Mouse (Mus musculus): ENCODE measurements around the gene Nkpd1. TPM values are rescaled to one million over a fixed set of nuclear protein-coding genes. Genes with fewer than 3 reads are reported as not detected.

Gene Nkpd1
- polyA plus RNA-seq, 1 experiment from 2014 or later: 0.20 TPM

GRCm38 (mm10) chr7:19532240-19532639 lies 14.6 kb downstream of the Nkpd1 start:
- no peaks in the 10 kb centered on the region for H3K9me3 ChIP-seq
- 80% methylated on average over 14 of the region's 14 CpGs for WGBS
- H3K4me3 ChIP-seq: no peak overlapping the region
- no peak overlapping the region for H3K27ac ChIP-seq
- H3K36me3 ChIP-seq: peaks cover 53% of the 10 kb centered on the region
- H3K4me1 ChIP-seq: no peaks in the 10 kb centered on the region
- H3K27me3 ChIP-seq: no peaks in the 10 kb centered on the region
- no peak overlapping the region for H3K4me2 ChIP-seq
- ATAC-seq (ENCODE audit: borderline replicate concordance, extremely low read depth, low FRiP score, low TSS enrichment): 0 out of 2 replicates have a peak, but pooled peaks have one; percentile 24
- no peak overlapping the region for H3K9ac ChIP-seq

GRCm38 (mm10) chr7:19534676-19535075 lies 17.0 kb downstream of the Nkpd1 start:
- ATAC-seq (ENCODE audit: borderline replicate concordance, extremely low read depth, low FRiP score, low TSS enrichment): no peak
- Histone ChIP-seq H3K9me3 (no peaks in the 10 kb centered on the region), H3K4me2 (no peak overlapping the region), H3K36me3 (peaks cover 49% of the 10 kb centered on the region), H3K4me1 (no peaks in the 10 kb centered on the region), H3K9ac (no peak overlapping the region), H3K4me3 (no peak overlapping the region), H3K27ac (no peak overlapping the region), H3K27me3 (no peaks in the 10 kb centered on the region)
- 86% methylated on average over 10 of the region's 10 CpGs for WGBS

DNA sequence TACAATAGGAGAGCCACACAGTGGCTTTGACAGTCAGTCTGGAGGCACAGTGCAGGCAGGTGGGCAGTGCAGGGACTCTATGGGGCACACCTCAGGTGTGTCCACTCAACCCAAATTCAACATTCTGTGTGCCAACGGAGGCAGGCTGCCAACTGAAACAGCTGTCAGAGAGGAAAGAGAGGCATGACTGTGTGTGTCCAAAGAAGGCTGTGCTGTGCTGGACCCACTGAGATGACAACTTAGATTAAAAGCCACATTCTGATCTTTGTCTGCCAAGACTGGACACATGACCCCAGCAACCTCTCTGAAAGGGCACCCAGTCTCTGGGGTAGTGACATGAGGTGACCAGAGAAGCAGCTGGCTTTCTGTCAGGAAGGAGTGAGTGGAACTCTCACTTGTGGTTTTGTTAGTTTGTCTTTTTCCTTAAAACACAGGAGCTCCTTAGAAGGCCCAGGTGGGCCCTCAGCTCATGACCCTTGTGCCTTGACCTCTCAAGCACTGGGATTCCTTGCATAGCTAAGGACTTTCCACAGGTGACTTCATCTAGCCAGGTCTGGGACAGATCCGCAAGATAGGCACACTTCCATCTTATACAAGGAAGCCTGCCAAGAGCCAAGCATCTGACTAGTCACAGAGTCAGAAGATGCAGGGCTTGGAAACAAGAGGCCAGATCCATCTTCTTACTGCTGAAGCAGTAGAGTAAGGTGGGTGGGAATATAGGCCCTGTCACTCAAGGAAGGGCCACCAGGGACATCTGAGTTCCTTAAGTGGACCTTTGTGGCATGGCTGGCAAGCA lies 23.3 kb downstream of the Nkpd1 start:
- Histone ChIP-seq H3K4me3 (no peak overlapping the region), H3K27ac (no peak overlapping the region), H3K4me1 (peaks cover 26% of the 10 kb centered on the region)

GRCm38 (mm10) chr7:19541681-19542154 lies 24.1 kb downstream of the Nkpd1 start:
- Histone ChIP-seq H3K27me3 (no peaks in the 10 kb centered on the region), H3K9ac (no peak overlapping the region), H3K36me3 (no peaks in the 10 kb centered on the region), H3K4me3 (no peak overlapping the region), H3K27ac (no peak overlapping the region), H3K9me3 (no peaks in the 10 kb centered on the region), H3K4me1 (peaks cover 33% of the 10 kb centered on the region), H3K4me2 (no peak overlapping the region)
- no peak for ATAC-seq (ENCODE audit: borderline replicate concordance, extremely low read depth, low FRiP score, low TSS enrichment)
- 70% methylated on average over 7 of the region's 7 CpGs for WGBS

More for the DNA sequence above, 23.3 kb downstream of the Nkpd1 start:
- ATAC-seq (ENCODE audit: borderline replicate concordance, extremely low read depth, low FRiP score, low TSS enrichment): no peak
- Histone ChIP-seq H3K9me3 (no peaks in the 10 kb centered on the region), H3K36me3 (no peaks in the 10 kb centered on the region), H3K27me3 (no peaks in the 10 kb centered on the region), H3K4me2 (no peak overlapping the region), H3K9ac (no peak overlapping the region)
- WGBS: 49% methylated on average over 2 of the region's 2 CpGs

- ATAC-seq (ENCODE audit: borderline replicate concordance, extremely low read depth, low FRiP score, low TSS enrichment): peak; percentile 23; the same call in 1 of the 2 replicates
- H3K27ac ChIP-seq: no peak overlapping the region
- H3K36me3 ChIP-seq: no peaks in the 10 kb centered on the region
- 62% methylated on average over 8 of the region's 8 CpGs for WGBS
- H3K9ac ChIP-seq: no peak overlapping the region
- no peaks in the 10 kb centered on the region for H3K27me3 ChIP-seq
- no peak overlapping the region for H3K4me3 ChIP-seq
- no peak overlapping the region for H3K4me2 ChIP-seq
- H3K4me1 ChIP-seq: peaks cover 38% of the 10 kb centered on the region
- H3K9me3 ChIP-seq: no peaks in the 10 kb centered on the region
Measured at GRCm38 (mm10) chr7:19542155-19542691, 24.6 kb downstream of the Nkpd1 start.

GRCm38 (mm10) chr7:19543584-19543983 lies 25.9 kb downstream of the Nkpd1 start:
- Histone ChIP-seq H3K36me3 (no peaks in the 10 kb centered on the region), H3K27ac (no peak overlapping the region), H3K4me3 (no peak overlapping the region), H3K4me2 (no peak overlapping the region), H3K9ac (no peak overlapping the region), H3K27me3 (no peaks in the 10 kb centered on the region), H3K4me1 (peaks cover 48% of the 10 kb centered on the region), H3K9me3 (no peaks in the 10 kb centered on the region)
- WGBS: 38% methylated on average over 6 of the region's 6 CpGs
- no peak for ATAC-seq (ENCODE audit: borderline replicate concordance, extremely low read depth, low FRiP score, low TSS enrichment)

GRCm38 (mm10) chr7:19546007-19546406 lies 28.4 kb downstream of the Nkpd1 start:
- Histone ChIP-seq H3K4me3 (no peak overlapping the region), H3K9me3 (no peaks in the 10 kb centered on the region), H3K27me3 (no peaks in the 10 kb centered on the region), H3K4me2 (no peak overlapping the region), H3K27ac (no peak overlapping the region; the same call in 1 of the 2 replicates), H3K36me3 (no peaks in the 10 kb centered on the region), H3K9ac (no peak overlapping the region), H3K4me1 (peaks cover 45% of the 10 kb centered on the region)
- ATAC-seq (ENCODE audit: borderline replicate concordance, extremely low read depth, low FRiP score, low TSS enrichment): no peak
- WGBS: 20% methylated on average over 3 of the region's 3 CpGs

- H3K27me3 ChIP-seq: no peaks in the 10 kb centered on the region
- H3K4me2 ChIP-seq: no peak overlapping the region
- H3K9ac ChIP-seq: no peak overlapping the region
- 0 out of 2 replicates have a peak, but pooled peaks have one; percentile 43 for ATAC-seq (ENCODE audit: borderline replicate concordance, extremely low read depth, low FRiP score, low TSS enrichment)
- peaks cover 35% of the 10 kb centered on the region for H3K4me1 ChIP-seq
- H3K4me3 ChIP-seq: no peak overlapping the region
- peak overlapping the region; percentile 41 for H3K27ac ChIP-seq
- H3K9me3 ChIP-seq: no peaks in the 10 kb centered on the region
- H3K36me3 ChIP-seq: 0 out of 2 replicates have a peak, but pooled peaks cover 2% of the 10 kb centered on the region
- 59% methylated on average over 2 of the region's 2 CpGs for WGBS
Measured at GRCm38 (mm10) chr7:19547344-19547969, 29.8 kb downstream of the Nkpd1 start.

DNA sequence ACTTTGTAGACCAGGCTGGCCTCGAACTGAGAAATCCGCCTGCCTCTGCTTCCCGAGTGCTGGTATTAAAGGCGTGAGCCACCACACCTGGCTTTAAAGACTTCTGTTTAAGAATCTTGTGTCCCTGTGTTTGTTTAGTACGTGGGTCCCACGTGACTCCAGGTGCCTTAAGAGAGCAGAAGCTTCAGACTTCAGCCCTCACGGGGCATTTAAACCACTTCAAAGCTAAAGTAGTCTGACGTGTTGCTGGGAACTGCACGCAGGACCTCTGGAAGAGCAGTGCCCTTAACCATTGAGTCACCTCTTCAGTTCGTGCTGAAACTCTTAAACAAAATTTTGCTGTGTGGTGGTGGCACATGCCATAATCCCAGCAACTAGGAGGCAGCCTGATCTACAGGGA lies 31.8 kb downstream of the Nkpd1 start:
- Histone ChIP-seq H3K36me3 (peaks cover 11% of the 10 kb centered on the region), H3K27ac (no peak overlapping the region), H3K4me3 (no peak overlapping the region), H3K9ac (no peak overlapping the region), H3K9me3 (no peaks in the 10 kb centered on the region), H3K4me2 (no peak overlapping the region), H3K27me3 (no peaks in the 10 kb centered on the region), H3K4me1 (peaks cover 28% of the 10 kb centered on the region)
- ATAC-seq (ENCODE audit: borderline replicate concordance, extremely low read depth, low FRiP score, low TSS enrichment): no peak
- 59% methylated on average over 10 of the region's 10 CpGs for WGBS

GRCm38 (mm10) chr7:19551634-19552033 lies 34.0 kb downstream of the Nkpd1 start:
- 81% methylated on average over 5 of the region's 5 CpGs for WGBS
- H3K9me3 ChIP-seq: no peaks in the 10 kb centered on the region
- H3K4me1 ChIP-seq: peaks cover 16% of the 10 kb centered on the region
- H3K9ac ChIP-seq: no peak overlapping the region
- H3K36me3 ChIP-seq: peaks cover 23% of the 10 kb centered on the region
- no peaks in the 10 kb centered on the region for H3K27me3 ChIP-seq
- no peak overlapping the region for H3K4me2 ChIP-seq
- no peak overlapping the region for H3K27ac ChIP-seq
- no peak overlapping the region for H3K4me3 ChIP-seq
- no peak for ATAC-seq (ENCODE audit: borderline replicate concordance, extremely low read depth, low FRiP score, low TSS enrichment)

DNA sequence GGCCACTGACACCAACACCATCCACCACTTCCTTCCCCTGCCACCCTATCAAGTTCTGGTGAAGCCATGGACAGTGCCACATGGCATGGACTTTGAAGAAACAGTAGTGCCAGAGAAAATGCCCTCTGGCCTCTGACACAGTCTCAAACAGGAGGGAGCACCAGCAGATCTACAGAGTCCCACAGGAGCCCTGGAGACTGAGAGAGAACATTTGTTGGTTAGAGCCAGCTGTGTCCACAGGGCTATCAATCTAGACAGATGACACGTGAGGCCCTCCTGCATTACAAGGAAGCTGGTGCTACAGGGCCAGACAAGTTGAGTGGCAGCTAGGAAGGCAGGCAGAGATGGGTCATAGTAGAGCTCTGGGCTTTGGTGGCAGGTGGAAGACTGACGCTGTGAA lies 34.8 kb downstream of the Nkpd1 start:
- peaks cover 14% of the 10 kb centered on the region for H3K4me1 ChIP-seq
- 35% methylated on average over 2 of the region's 2 CpGs for WGBS
- no peak overlapping the region for H3K9ac ChIP-seq

DNA sequence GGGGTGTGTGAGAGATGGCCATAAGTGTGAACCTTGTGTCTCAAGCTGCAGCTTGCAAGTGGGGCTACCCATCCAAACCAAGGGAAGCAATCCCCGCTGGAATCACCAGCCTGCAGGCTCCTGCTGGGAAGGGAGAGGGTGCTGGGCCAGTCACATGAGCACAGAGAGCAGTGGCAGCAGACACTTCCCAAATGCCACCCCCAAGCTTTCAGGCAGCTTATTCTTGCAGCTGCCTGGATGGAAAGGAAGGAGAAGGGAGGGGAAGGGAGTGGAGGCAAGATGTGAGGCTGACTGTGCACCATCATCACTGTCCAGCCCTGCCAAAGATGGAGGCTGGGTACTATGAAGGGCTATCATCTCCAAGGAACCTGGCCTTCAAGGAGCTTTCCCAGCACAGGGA lies 36.5 kb downstream of the Nkpd1 start:
- 79% methylated on average over 1 of the region's 1 CpGs for WGBS
- Histone ChIP-seq H3K9ac (no peak overlapping the region), H3K4me2 (no peak overlapping the region), H3K4me3 (no peak overlapping the region), H3K36me3 (peaks cover 23% of the 10 kb centered on the region), H3K27ac (no peak overlapping the region), H3K27me3 (no peaks in the 10 kb centered on the region), H3K4me1 (peaks cover 22% of the 10 kb centered on the region), H3K9me3 (no peaks in the 10 kb centered on the region)
- no peak for ATAC-seq (ENCODE audit: borderline replicate concordance, extremely low read depth, low FRiP score, low TSS enrichment)

More for the DNA sequence above, 34.8 kb downstream of the Nkpd1 start:
- ATAC-seq (ENCODE audit: borderline replicate concordance, extremely low read depth, low FRiP score, low TSS enrichment): no peak
- Histone ChIP-seq H3K4me3 (no peak overlapping the region), H3K9me3 (no peaks in the 10 kb centered on the region), H3K4me2 (no peak overlapping the region), H3K27ac (no peak overlapping the region), H3K36me3 (peaks cover 23% of the 10 kb centered on the region), H3K27me3 (no peaks in the 10 kb centered on the region)

Data from lung, embryonic 15.5 days (tissue).